Mouse (Mus musculus): ENCODE measurements around the gene Arhgap27. TPM values are rescaled to one million over a fixed set of nuclear protein-coding genes. Genes with fewer than 3 reads are reported as not detected.

The Arhgap27 gene
- polyA plus RNA-seq, 1 experiment from 2014 or later: 2.2 TPM

- no peak overlapping the region for H3K4me2 ChIP-seq
- peaks cover 65% of the 10 kb centered on the region for H3K36me3 ChIP-seq (ENCODE audit: poor library complexity, severe bottlenecking)
- ATAC-seq: no peak
- no peak overlapping the region for H3K9ac ChIP-seq
- no peaks in the 10 kb centered on the region for H3K4me1 ChIP-seq
- 95% methylated on average over 6 of the region's 6 CpGs for WGBS
- H3K9me3 ChIP-seq (replicated peaks): no peaks in the 10 kb centered on the region
- no peak overlapping the region for H3K27ac ChIP-seq
- no peaks in the 10 kb centered on the region for H3K27me3 ChIP-seq
- no peak overlapping the region for H3K4me3 ChIP-seq
Observed at GRCm38 (mm10) chr11:103378341-103378740, 14.8 kb upstream of the Arhgap27 start.

GRCm38 (mm10) chr11:103375772-103376171 is 12.3 kb upstream of the Arhgap27 start:
- H3K4me2 ChIP-seq: no peak overlapping the region
- no peak for ATAC-seq
- H3K27me3 ChIP-seq: no peaks in the 10 kb centered on the region
- H3K4me3 ChIP-seq: no peak overlapping the region
- peaks cover 82% of the 10 kb centered on the region for H3K36me3 ChIP-seq (ENCODE audit: poor library complexity, severe bottlenecking)
- 82% methylated on average over 5 of the region's 5 CpGs for WGBS
- no peak overlapping the region for H3K9ac ChIP-seq
- no peaks in the 10 kb centered on the region for H3K9me3 ChIP-seq (replicated peaks)
- peaks cover 4% of the 10 kb centered on the region; the same call in 1 of the 2 replicates for H3K4me1 ChIP-seq
- H3K27ac ChIP-seq: no peak overlapping the region

GRCm38 (mm10) chr11:103375258-103375657 is 11.8 kb upstream of the Arhgap27 start:
- no peak for ATAC-seq
- Histone ChIP-seq H3K27ac (no peak overlapping the region), H3K27me3 (no peaks in the 10 kb centered on the region), H3K4me3 (no peak overlapping the region), H3K4me2 (no peak overlapping the region), H3K36me3 (ENCODE audit: poor library complexity, severe bottlenecking) (peaks cover 85% of the 10 kb centered on the region), H3K9ac (no peak overlapping the region), H3K9me3 (replicated peaks) (no peaks in the 10 kb centered on the region), H3K4me1 (peaks cover 4% of the 10 kb centered on the region; the same call in 1 of the 2 replicates)
- 76% methylated on average over 1 of the region's 1 CpGs for WGBS

GRCm38 (mm10) chr11:103373922-103374321 is 10.4 kb upstream of the Arhgap27 start:
- no peak for ATAC-seq
- Histone ChIP-seq H3K36me3 (ENCODE audit: poor library complexity, severe bottlenecking) (peaks cover 81% of the 10 kb centered on the region), H3K9me3 (replicated peaks) (no peaks in the 10 kb centered on the region), H3K27me3 (no peaks in the 10 kb centered on the region), H3K4me1 (peaks cover 4% of the 10 kb centered on the region; the same call in 1 of the 2 replicates), H3K4me3 (no peak overlapping the region), H3K27ac (no peak overlapping the region), H3K4me2 (no peak overlapping the region), H3K9ac (no peak overlapping the region)
- 94% methylated on average over 9 of the region's 9 CpGs for WGBS

- WGBS: 95% methylated on average over 4 of the region's 4 CpGs
- Histone ChIP-seq H3K27ac (no peak overlapping the region; the same call in 1 of the 2 replicates), H3K9me3 (replicated peaks) (no peaks in the 10 kb centered on the region), H3K9ac (no peak overlapping the region), H3K27me3 (no peaks in the 10 kb centered on the region), H3K4me3 (no peak overlapping the region), H3K4me1 (peaks cover 4% of the 10 kb centered on the region; the same call in 1 of the 2 replicates), H3K36me3 (ENCODE audit: poor library complexity, severe bottlenecking) (peaks cover 77% of the 10 kb centered on the region), H3K4me2 (no peak overlapping the region)
- no peak for ATAC-seq
Observed at GRCm38 (mm10) chr11:103372561-103372960, 9.1 kb upstream of the Arhgap27 start.

GRCm38 (mm10) chr11:103372068-103372467 is 8.6 kb upstream of the Arhgap27 start:
- Histone ChIP-seq H3K27me3 (no peaks in the 10 kb centered on the region), H3K4me2 (no peak overlapping the region), H3K9ac (no peak overlapping the region), H3K27ac (no peak overlapping the region; the same call in 1 of the 2 replicates), H3K4me3 (no peak overlapping the region), H3K36me3 (ENCODE audit: poor library complexity, severe bottlenecking) (peaks cover 79% of the 10 kb centered on the region), H3K9me3 (replicated peaks) (no peaks in the 10 kb centered on the region), H3K4me1 (peaks cover 4% of the 10 kb centered on the region; the same call in 1 of the 2 replicates)
- 74% methylated on average over 3 of the region's 3 CpGs for WGBS
- no peak for ATAC-seq

GRCm38 (mm10) chr11:103371222-103371539 is 7.7 kb upstream of the Arhgap27 start:
- Histone ChIP-seq H3K36me3 (ENCODE audit: poor library complexity, severe bottlenecking) (peaks cover 79% of the 10 kb centered on the region), H3K4me3 (no peak overlapping the region), H3K4me1 (peaks cover 4% of the 10 kb centered on the region; the same call in 1 of the 2 replicates), H3K9me3 (replicated peaks) (no peaks in the 10 kb centered on the region), H3K4me2 (no peak overlapping the region), H3K27ac (no peak overlapping the region), H3K27me3 (no peaks in the 10 kb centered on the region), H3K9ac (no peak overlapping the region)
- no peak for ATAC-seq
- 88% methylated on average over 3 of the region's 3 CpGs for WGBS

- Histone ChIP-seq H3K9me3 (replicated peaks) (no peaks in the 10 kb centered on the region), H3K27ac (no peak overlapping the region), H3K4me3 (no peak overlapping the region), H3K36me3 (ENCODE audit: poor library complexity, severe bottlenecking) (peaks cover 78% of the 10 kb centered on the region), H3K4me2 (no peak overlapping the region), H3K4me1 (peaks cover 4% of the 10 kb centered on the region; the same call in 1 of the 2 replicates), H3K27me3 (peaks cover 5% of the 10 kb centered on the region; the same call in 1 of the 2 replicates), H3K9ac (no peak overlapping the region)
- WGBS: 91% methylated on average over 9 of the region's 9 CpGs
- no peak for ATAC-seq
Observed at GRCm38 (mm10) chr11:103370397-103371221, 7.1 kb upstream of the Arhgap27 start.

GRCm38 (mm10) chr11:103365530-103365929 is 2.0 kb upstream of the Arhgap27 start:
- H3K9me3 ChIP-seq (replicated peaks): no peaks in the 10 kb centered on the region
- H3K4me3 ChIP-seq: no peak overlapping the region
- H3K4me2 ChIP-seq: no peak overlapping the region
- ATAC-seq: no peak
- peaks cover 23% of the 10 kb centered on the region for H3K4me1 ChIP-seq
- H3K36me3 ChIP-seq (ENCODE audit: poor library complexity, severe bottlenecking): peaks cover 40% of the 10 kb centered on the region
- H3K27me3 ChIP-seq: peaks cover 56% of the 10 kb centered on the region
- no peak overlapping the region for H3K27ac ChIP-seq
- H3K9ac ChIP-seq: no peak overlapping the region
- 95% methylated on average over 4 of the region's 4 CpGs for WGBS

GRCm38 (mm10) chr11:103365022-103365421 is 1.5 kb upstream of the Arhgap27 start:
- H3K4me1 ChIP-seq: peaks cover 27% of the 10 kb centered on the region
- 77% methylated on average over 3 of the region's 3 CpGs for WGBS
- peaks cover 35% of the 10 kb centered on the region for H3K36me3 ChIP-seq (ENCODE audit: poor library complexity, severe bottlenecking)
- no peak overlapping the region for H3K27ac ChIP-seq
- ATAC-seq: no peak
- no peak overlapping the region for H3K9ac ChIP-seq
- no peaks in the 10 kb centered on the region for H3K9me3 ChIP-seq (replicated peaks)
- H3K4me2 ChIP-seq: no peak overlapping the region
- peaks cover 61% of the 10 kb centered on the region for H3K27me3 ChIP-seq
- H3K4me3 ChIP-seq: no peak overlapping the region

GRCm38 (mm10) chr11:103364335-103364734 is 843 bp upstream of the Arhgap27 start:
- 25% methylated on average over 5 of the region's 5 CpGs for WGBS
- H3K9me3 ChIP-seq (replicated peaks): no peaks in the 10 kb centered on the region
- H3K36me3 ChIP-seq (ENCODE audit: poor library complexity, severe bottlenecking): peaks cover 28% of the 10 kb centered on the region
- H3K4me1 ChIP-seq: peaks cover 33% of the 10 kb centered on the region
- no peak overlapping the region for H3K4me2 ChIP-seq
- H3K27me3 ChIP-seq: peaks cover 66% of the 10 kb centered on the region
- H3K27ac ChIP-seq: no peak overlapping the region
- H3K4me3 ChIP-seq: no peak overlapping the region
- H3K9ac ChIP-seq: no peak overlapping the region
- no peak for ATAC-seq

GRCm38 (mm10) chr11:103362521-103363181 is 841 bp downstream of the Arhgap27 start:
- Histone ChIP-seq H3K9me3 (replicated peaks) (no peaks in the 10 kb centered on the region), H3K27ac (peak overlapping the region; percentile 19; the same call in 1 of the 2 replicates), H3K4me3 (peak overlapping the region; percentile 34), H3K36me3 (ENCODE audit: poor library complexity, severe bottlenecking) (peaks cover 19% of the 10 kb centered on the region), H3K4me2 (peak overlapping the region; percentile 56), H3K9ac (peak overlapping the region; percentile 54), H3K4me1 (peaks cover 41% of the 10 kb centered on the region), H3K27me3 (peaks cover 79% of the 10 kb centered on the region)
- ATAC-seq: no peak
- WGBS: 1% methylated on average over 32 of the region's 33 CpGs
